Mouse (Mus musculus): ENCODE data around the gene Kif13a.

Kif13a gene

GRCm38 (mm10) chr13:46929719-46930658 is at the start of gene Kif13a:
Gene Kif13a, minus strand, starts transcription at chr13:46929867.
- peak; percentile 88 to 94 for DNase-seq (ENCODE audit: low spot score in 2 of 2)

- DNase-seq (ENCODE audit: low spot score in 2 of 2) = no peak
These were observed 46.9 kb upstream of the Kif13a start for GRCm38 (mm10) chr13:46976532-46976931.

- DNase-seq (ENCODE audit: low spot score in 2 of 2) = no peak
These were observed 46.3 kb upstream of the Kif13a start for GRCm38 (mm10) chr13:46975930-46976329.

GRCm38 (mm10) chr13:46975031-46975551 is 45.4 kb upstream of the Kif13a start:
- DNase-seq (ENCODE audit: low spot score in 2 of 2) = no peak

- DNase-seq (ENCODE audit: low spot score in 2 of 2) = no peak
These were observed 40.7 kb upstream of the Kif13a start for GRCm38 (mm10) chr13:46970286-46970945.

GRCm38 (mm10) chr13:46968626-46969025 is 39.0 kb upstream of the Kif13a start:
- no peak for DNase-seq (ENCODE audit: low spot score in 2 of 2)

- no peak for DNase-seq (ENCODE audit: low spot score in 2 of 2)
These were observed 37.6 kb upstream of the Kif13a start for GRCm38 (mm10) chr13:46967308-46967707.

- DNase-seq (ENCODE audit: low spot score in 2 of 2) = no peak
These were observed 31.3 kb upstream of the Kif13a start for GRCm38 (mm10) chr13:46960878-46961474.

- DNase-seq (ENCODE audit: low spot score in 2 of 2) = no peak
These were observed 29.5 kb upstream of the Kif13a start for GRCm38 (mm10) chr13:46959139-46959538.

GRCm38 (mm10) chr13:46951212-46951611 is 21.5 kb upstream of the Kif13a start:
- peak in 1 of 2 experiments; percentile 20 for DNase-seq (ENCODE audit: low spot score in 2 of 2)

- no peak for DNase-seq (ENCODE audit: low spot score in 2 of 2)
These were observed 20.1 kb upstream of the Kif13a start for GRCm38 (mm10) chr13:46949741-46950140.

GRCm38 (mm10) chr13:46948027-46948426 is 18.4 kb upstream of the Kif13a start:
- DNase-seq (ENCODE audit: low spot score in 2 of 2) = no peak

- no peak for DNase-seq (ENCODE audit: low spot score in 2 of 2)
These were observed 16.4 kb upstream of the Kif13a start for GRCm38 (mm10) chr13:46946041-46946440.

GRCm38 (mm10) chr13:46945256-46945655 is 15.6 kb upstream of the Kif13a start:
- DNase-seq (ENCODE audit: low spot score in 2 of 2) = no peak

GRCm38 (mm10) chr13:46943294-46943693 is 13.6 kb upstream of the Kif13a start:
- no peak for DNase-seq (ENCODE audit: low spot score in 2 of 2)

- no peak for DNase-seq (ENCODE audit: low spot score in 2 of 2)
These were observed 4.4 kb upstream of the Kif13a start for GRCm38 (mm10) chr13:46934116-46934515.

- no peak for DNase-seq (ENCODE audit: low spot score in 2 of 2)
These were observed 3.2 kb upstream of the Kif13a start for GRCm38 (mm10) chr13:46932846-46933245.

GRCm38 (mm10) chr13:46932049-46932448 is 2.4 kb upstream of the Kif13a start:
- no peak for DNase-seq (ENCODE audit: low spot score in 2 of 2)

- DNase-seq (ENCODE audit: low spot score in 2 of 2) = no peak
These were observed 986 bp upstream of the Kif13a start for GRCm38 (mm10) chr13:46930659-46931046.

GRCm38 (mm10) chr13:46928961-46929691 is 541 bp downstream of the Kif13a start:
- peak; percentile 44 to 52 for DNase-seq (ENCODE audit: low spot score in 2 of 2)

GRCm38 (mm10) chr13:46928404-46928803 is 1.3 kb downstream of the Kif13a start:
- no peak for DNase-seq (ENCODE audit: low spot score in 2 of 2)

- DNase-seq (ENCODE audit: low spot score in 2 of 2) = no peak
These were observed 4.0 kb downstream of the Kif13a start for GRCm38 (mm10) chr13:46925671-46926070.
